In genomic region chr8:113465156-113465555, GRCm38 (mm10) we compare ENCODE assay signal across 21 mouse cellular contexts.
DNase-seq lines count a peak whose midpoint lies in the region; ATAC-seq lines count a peak whose summit lies in the region.
"Had no signal": no experiment of that assay in that cellular context is flagged by ENCODE, and none has a peak within 500 bp of the region (broad histone marks: within the 10 kb centered on the region; RNA-seq: fewer than 3 reads in every experiment).

No protein-coding gene starts in this region.

- no peaks in the 10 kb centered on the region for H3K9me3 ChIP-seq in forebrain, embryonic 14.5 days (replicated peaks; ENCODE audit: control insufficient read depth, low read length)
- H3K9me3 ChIP-seq in forebrain, embryonic 11.5 days (ENCODE audit: control insufficient read depth, low read length) = no peaks in the 10 kb centered on the region
- H3K9me3 ChIP-seq: heart, embryonic 10.5 days; limb, embryonic 10.5 days; midbrain, embryonic 12.5 days; neural tube, embryonic 15.5 days had no signal

- DNase-seq in forebrain, embryonic 14.5 days (ENCODE audit: low spot score) = peak; percentile 53
- no peak for DNase-seq in forebrain, embryonic 11.5 days (ENCODE audit: low spot score)
- DNase-seq in layer of hippocampus, adult 11-12 months (ENCODE audit: low spot score) = peak; percentile 19
- DNase-seq in layer of hippocampus, adult 9-10 months (ENCODE audit: low spot score) = no peak
- peak; percentile 11 to 45 for DNase-seq in layer of hippocampus, adult 18-20 months (ENCODE audit: low spot score in 2 of 2)
- DNase-seq in left cerebral cortex, postnatal 36 days (ENCODE audit: low spot score in 2 of 2) = peak; percentile 4 to 9
- DNase-seq in urinary bladder, postnatal 25 days (ENCODE audit: low spot score) = no peak
- DNase-seq in lung, postnatal 25 days (ENCODE audit: low spot score) = no peak
- DNase-seq: adrenal gland, postnatal 14 days; cerebellum, adult 8-10 months; heart, postnatal 10 days; kidney, adult 8-10 months; kidney, postnatal 36 days; lung, adult 2 months had no signal

- H3K27me3 ChIP-seq in forebrain, embryonic 14.5 days (replicated peaks; ENCODE audit: control insufficient read depth, insufficient read depth, low read length) = no peaks in the 10 kb centered on the region
- H3K27me3 ChIP-seq in forebrain, embryonic 11.5 days (ENCODE audit: control insufficient read depth, insufficient read depth, low read length) = no peaks in the 10 kb centered on the region
- H3K27me3 ChIP-seq: midbrain, embryonic 12.5 days; neural tube, embryonic 15.5 days had no signal

- no peak overlapping the region for H3K9ac ChIP-seq in forebrain, embryonic 14.5 days (ENCODE audit: low read length)
- H3K9ac ChIP-seq in forebrain, embryonic 11.5 days (ENCODE audit: low read length) = no peak overlapping the region
- H3K9ac ChIP-seq: midbrain, embryonic 12.5 days; neural tube, embryonic 15.5 days had no signal

- no peaks in the 10 kb centered on the region for H3K4me1 ChIP-seq in forebrain, embryonic 14.5 days (ENCODE audit: control insufficient read depth, insufficient read depth, low read length)
- H3K4me1 ChIP-seq in forebrain, embryonic 11.5 days (replicated peaks; ENCODE audit: control insufficient read depth, insufficient read depth, low read length) = no peaks in the 10 kb centered on the region
- H3K4me1 ChIP-seq: heart, embryonic 10.5 days; limb, embryonic 10.5 days had no signal

- peak overlapping the region; percentile 33; the same call in 1 of the 2 replicates for H3K27ac ChIP-seq in forebrain, embryonic 14.5 days (ENCODE audit: low read depth, low read length)
- no peak overlapping the region for H3K27ac ChIP-seq in forebrain, embryonic 11.5 days (ENCODE audit: low read depth, low read length)
- H3K27ac ChIP-seq: heart, embryonic 10.5 days; limb, embryonic 10.5 days; macrophage; midbrain, embryonic 12.5 days; neural tube, embryonic 15.5 days had no signal

- no peak overlapping the region for H3K4me3 ChIP-seq in forebrain, embryonic 14.5 days (ENCODE audit: low read depth, low read length)
- H3K4me3 ChIP-seq in forebrain, embryonic 11.5 days (ENCODE audit: low read depth, low read length) = no peak overlapping the region
- H3K4me3 ChIP-seq: heart, embryonic 10.5 days; limb, embryonic 10.5 days; midbrain, embryonic 12.5 days; myocyte; neural tube, embryonic 15.5 days had no signal

- no peaks in the 10 kb centered on the region for H3K36me3 ChIP-seq in forebrain, embryonic 14.5 days (ENCODE audit: control insufficient read depth, insufficient read depth, low read length)
- H3K36me3 ChIP-seq in forebrain, embryonic 11.5 days (ENCODE audit: control insufficient read depth, insufficient read depth, low read length) = no peaks in the 10 kb centered on the region
- H3K36me3 ChIP-seq: heart, embryonic 10.5 days; limb, embryonic 10.5 days; midbrain, embryonic 12.5 days; neural tube, embryonic 15.5 days had no signal

- no peak for ATAC-seq in forebrain, embryonic 14.5 days
- no peak for ATAC-seq in forebrain, embryonic 11.5 days (replicated peaks; ENCODE audit: low FRiP score)

- intact Hi-C loops in left cerebral cortex, postnatal 36 days (cut with DNase I) = loop anchor here (10.0 kb wide), 1 partner anchor 1560 kb away; no protein-coding TSS in a partner anchor

- WGBS in forebrain, embryonic 14.5 days = 59% methylated on average over 11 of the region's 11 CpGs
- WGBS in forebrain, embryonic 11.5 days = 87% methylated on average over 11 of the region's 11 CpGs

- no peak overlapping the region for H3K4me2 ChIP-seq in forebrain, embryonic 14.5 days (ENCODE audit: low read length)
- no peak overlapping the region for H3K4me2 ChIP-seq in forebrain, embryonic 11.5 days (ENCODE audit: low read depth, low read length, severe bottlenecking)
- H3K4me2 ChIP-seq: liver, embryonic 11.5 days; midbrain, embryonic 12.5 days; neural tube, embryonic 15.5 days had no signal

Comparison
In these comparisons a context has a peak if more than half of its experiments do, and no peak if none do; other contexts are left out.
1. DNase-seq: peak in forebrain, embryonic 14.5 days (single experiment), layer of hippocampus, adult 11-12 months (single experiment), layer of hippocampus, adult 18-20 months (2 of 2) and left cerebral cortex, postnatal 36 days (2 of 2); none in forebrain, embryonic 11.5 days (single experiment), layer of hippocampus, adult 9-10 months (single experiment), urinary bladder, postnatal 25 days (single experiment) and lung, postnatal 25 days (single experiment).